Mouse (Mus musculus): ENCODE results near the gene Ddx39b. TPM values are rescaled to one million over a fixed set of nuclear protein-coding genes. Genes with fewer than 3 reads are reported as not detected.

Ddx39b gene
- total and polyA plus RNA-seq, 3 experiments: 206 to 787 (median 581) TPM

GRCm38 (mm10) chr17:35261651-35262050 is 20.1 kb downstream of the Ddx39b start:
- DNase-seq (ENCODE audit: low read depth, low spot score): no peak
- Histone ChIP-seq H3K27me3 (ENCODE audit: control insufficient read depth in 1 of 2, insufficient read depth in 2 of 2, low read length in 2 of 2) (no peaks in the 10 kb centered on the region), H3K9me3 (replicated peaks; ENCODE audit: insufficient read depth, low read length) (no peaks in the 10 kb centered on the region), H3K36me3 (ENCODE audit: control insufficient read depth in 1 of 2, insufficient read depth in 2 of 2, low read length in 2 of 2) (peaks cover 0 to 8% of the 10 kb centered on the region in 2 experiments; a peak in 1 of 4 replicates), H3K9ac (ENCODE audit: control insufficient read depth, low read depth, low read length, poor library complexity, severe bottlenecking) (no peak overlapping the region), H3K27ac (ENCODE audit: control insufficient read depth, low read depth, low read length) (no peak overlapping the region), H3K4me3 (ENCODE audit: control insufficient read depth in 1 of 2, insufficient read depth in 1 of 2, low read depth in 2 of 2, low read length in 2 of 2) (no peak overlapping the region), H3K79me2 (ENCODE audit: control insufficient read depth, insufficient read depth, low read length, poor library complexity) (peaks cover 3% of the 10 kb centered on the region; the same call in 1 of the 2 replicates), H3K4me1 (ENCODE audit: control insufficient read depth in 1 of 2, insufficient read depth in 2 of 2, low read length in 2 of 2) (peaks cover 7 to 19% of the 10 kb centered on the region in 2 experiments)
- TF ChIP-seq GABPA (IDR thresholded peaks at IDR 0.05; ENCODE audit: low read depth, low read length) (no peak), NELFE (IDR thresholded peaks at IDR 0.05; ENCODE audit: low read depth, low read length) (no peak), MAFK (IDR thresholded peaks at IDR 0.05; ENCODE audit: borderline replicate concordance, low read depth, low read length) (no peak), ELF1 (IDR thresholded peaks at IDR 0.05; ENCODE audit: low read depth, low read length) (no peak), POLR2A (IDR thresholded peaks at IDR 0.05; ENCODE audit: control insufficient read depth in 1 of 2, insufficient read depth in 1 of 2, low read depth in 1 of 2, low read length in 2 of 2, poor library complexity in 1 of 2) (no peak), NRF1 (IDR thresholded peaks at IDR 0.05; ENCODE audit: insufficient read depth, low read depth, low read length, poor library complexity, severe bottlenecking) (no peak), RCOR1 (IDR thresholded peaks at IDR 0.05; ENCODE audit: low read depth, low read length) (no peak), EP300 (IDR thresholded peaks at IDR 0.05; ENCODE audit: low read depth in 1 of 2, low read length in 2 of 2) (no peak)

GRCm38 (mm10) chr17:35262664-35263522 is 21.3 kb downstream of the Ddx39b start, which contains the start of gene H2-D1:
Gene H2-D1, plus strand, starts transcription at chr17:35262730.
- no peaks in the 10 kb centered on the region for H3K27me3 ChIP-seq (ENCODE audit: control insufficient read depth in 1 of 2, insufficient read depth in 2 of 2, low read length in 2 of 2)
- peak within 1 kb of the TSS; percentile 79 for H3K9ac ChIP-seq (ENCODE audit: control insufficient read depth, low read depth, low read length, poor library complexity, severe bottlenecking)
- H3K9me3 ChIP-seq (replicated peaks; ENCODE audit: insufficient read depth, low read length): no peaks in the 10 kb centered on the region
- peaks cover 3% of the 10 kb centered on the region; the same call in 1 of the 2 replicates for H3K79me2 ChIP-seq (ENCODE audit: control insufficient read depth, insufficient read depth, low read length, poor library complexity)
- peaks cover 7 to 15% of the 10 kb centered on the region in 2 experiments for H3K4me1 ChIP-seq (ENCODE audit: control insufficient read depth in 1 of 2, insufficient read depth in 2 of 2, low read length in 2 of 2)
- H3K36me3 ChIP-seq (ENCODE audit: control insufficient read depth in 1 of 2, insufficient read depth in 2 of 2, low read length in 2 of 2): peaks cover 0 to 8% of the 10 kb centered on the region in 2 experiments; a peak in 1 of 4 replicates
- H3K27ac ChIP-seq (ENCODE audit: control insufficient read depth, low read depth, low read length): peak within 1 kb of the TSS; percentile 49
- peak within 1 kb of the TSS; percentile 73 to 83 for H3K4me3 ChIP-seq (ENCODE audit: control insufficient read depth in 1 of 2, insufficient read depth in 1 of 2, low read depth in 2 of 2, low read length in 2 of 2)
- peak; percentile 99 for DNase-seq (ENCODE audit: low read depth, low spot score)
- 0 out of 2 replicates have a peak, but pooled peaks have one; percentile 48 for TF ChIP-seq BHLHE40 (IDR thresholded peaks at IDR 0.05; ENCODE audit: borderline replicate concordance, low read depth, low read length)
- TF ChIP-seq ELF1 (IDR thresholded peaks at IDR 0.05; ENCODE audit: low read depth, low read length): peak; percentile 82
- no peak for TF ChIP-seq KAT2A (conservative IDR thresholded peaks at IDR 0.05; ENCODE audit: low read depth, low read length)
- TF ChIP-seq ZNF384 (IDR thresholded peaks at IDR 0.05; ENCODE audit: low read depth, low read length): no peak
- TF ChIP-seq RAD21 (IDR thresholded peaks at IDR 0.05; ENCODE audit: low read depth, low read length): no peak
- TF ChIP-seq TBP (IDR thresholded peaks at IDR 0.05; ENCODE audit: low read depth, low read length): peak; percentile 98
- peak; percentile 61 for TF ChIP-seq TCF12 (IDR thresholded peaks at IDR 0.05; ENCODE audit: low read depth, low read length)
- 0 out of 2 replicates have a peak, but pooled peaks have one; percentile 57 for TF ChIP-seq HCFC1 (IDR thresholded peaks at IDR 0.05; ENCODE audit: low read depth, low read length)
- peak; percentile 71 for TF ChIP-seq ETS1 (IDR thresholded peaks at IDR 0.05; ENCODE audit: low read depth, low read length)
- no peak for TF ChIP-seq USF2 (IDR thresholded peaks at IDR 0.05; ENCODE audit: borderline replicate concordance in 1 of 2, insufficient read depth in 1 of 2, low read depth in 1 of 2, low read length in 2 of 2)
- peak; percentile 96 for TF ChIP-seq POLR2AphosphoS2 (IDR thresholded peaks at IDR 0.05; ENCODE audit: low read length)
- TF ChIP-seq USF1 (IDR thresholded peaks at IDR 0.05; ENCODE audit: low read depth, low read length): no peak; the same call in 1 of the 2 replicates
- no peak for TF ChIP-seq GATA1 (IDR thresholded peaks at IDR 0.05; ENCODE audit: low read depth, low read length)
- no peak for TF ChIP-seq JUND (IDR thresholded peaks at IDR 0.05; ENCODE audit: low read depth, low read length)
- peak; percentile 99 for TF ChIP-seq NELFE (IDR thresholded peaks at IDR 0.05; ENCODE audit: low read depth, low read length)
- peak; percentile 31; the same call in 1 of the 2 replicates for TF ChIP-seq MXI1 (IDR thresholded peaks at IDR 0.05; ENCODE audit: low read depth, low read length)
- TF ChIP-seq MAFK (IDR thresholded peaks at IDR 0.05; ENCODE audit: borderline replicate concordance, low read depth, low read length): no peak
- TF ChIP-seq MYB (IDR thresholded peaks at IDR 0.05; ENCODE audit: low read depth, low read length): no peak
- no peak for TF ChIP-seq CHD1 (IDR thresholded peaks at IDR 0.05; ENCODE audit: low read depth, low read length)
- TF ChIP-seq EP300 (IDR thresholded peaks at IDR 0.05; ENCODE audit: low read depth in 1 of 2, low read length in 2 of 2): no peak
- peak in 1 of 3 experiments; percentile 11; a peak in 1 of 6 replicates for TF ChIP-seq CTCF (IDR thresholded peaks at IDR 0.05 in 2 of 3, conservative IDR thresholded peaks at IDR 0.05 in 1 of 3; ENCODE audit: control insufficient read depth in 1 of 3, insufficient read depth in 1 of 3, low read depth in 2 of 3, low read length in 3 of 3, poor library complexity in 1 of 3, severe bottlenecking in 1 of 3)
- no peak for TF ChIP-seq MAZ (IDR thresholded peaks at IDR 0.05; ENCODE audit: low read depth, low read length)
- no peak for TF ChIP-seq MEF2A (IDR thresholded peaks at IDR 0.05; ENCODE audit: extremely low read depth, insufficient replicate concordance, low read depth, low read length, poor library complexity, severe bottlenecking)
